Mouse (Mus musculus) left cerebral cortex, adult 11 months (tissue): Measurements from ENCODE around the gene Ppp3ca.

Experiments
- DNase-seq: peaks from one replicate; pipeline ENCODE4 v3.0.0; 2022; ENCODE audit warnings: low spot score

The Ppp3ca gene

GRCm38 (mm10) chr3:136765569-136765968, 95.6 kb downstream of the Ppp3ca start:
- DNase-seq, result no peak

- no peak for DNase-seq
Measured at GRCm38 (mm10) chr3:136768775-136769485, 99.0 kb downstream of the Ppp3ca start.

- DNase-seq, result no peak
Measured at GRCm38 (mm10) chr3:136769486-136769882, 99.6 kb downstream of the Ppp3ca start.

DNA sequence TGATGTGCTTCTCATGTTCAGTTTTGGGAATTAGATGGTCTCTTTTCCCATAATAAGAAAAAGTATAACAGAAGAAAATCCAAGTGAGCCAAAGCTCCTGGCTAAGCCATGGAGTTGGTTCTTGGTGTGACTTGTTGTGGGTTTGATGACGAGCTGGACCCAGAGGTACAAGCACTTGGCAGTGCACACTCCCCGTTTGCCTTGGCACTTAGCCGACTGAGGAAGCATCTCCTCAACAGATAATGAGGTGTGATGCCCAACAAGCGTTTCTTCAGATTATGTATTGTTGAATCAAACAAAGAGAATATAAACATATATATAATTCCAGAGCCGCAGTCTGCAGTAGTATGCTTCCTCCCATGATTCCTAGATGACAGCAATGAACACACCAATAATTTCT, 101.8 kb downstream of the Ppp3ca start:
- DNase-seq, result no peak

DNA sequence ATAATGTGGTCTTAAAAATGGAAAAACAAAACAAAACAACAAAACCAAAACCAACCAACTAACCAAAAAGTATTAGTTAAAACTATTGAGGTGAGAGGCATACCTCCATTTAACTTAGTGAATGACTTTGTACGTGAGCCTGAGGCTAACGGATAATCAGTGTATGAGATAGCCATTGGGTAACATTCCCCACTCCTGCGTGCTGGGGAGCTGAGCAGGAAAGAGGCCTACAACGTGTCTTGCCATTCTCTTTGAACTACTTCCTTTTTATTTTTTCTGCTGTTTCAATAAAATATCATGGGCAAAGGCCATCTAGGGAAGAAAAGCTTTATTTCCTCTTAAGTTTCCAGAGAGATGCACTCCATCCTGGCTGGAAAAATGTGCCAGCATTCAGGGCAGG, 103.3 kb downstream of the Ppp3ca start:
- DNase-seq, result no peak

- DNase-seq, result no peak
Measured at GRCm38 (mm10) chr3:136774196-136774595, 104.3 kb downstream of the Ppp3ca start.

DNA sequence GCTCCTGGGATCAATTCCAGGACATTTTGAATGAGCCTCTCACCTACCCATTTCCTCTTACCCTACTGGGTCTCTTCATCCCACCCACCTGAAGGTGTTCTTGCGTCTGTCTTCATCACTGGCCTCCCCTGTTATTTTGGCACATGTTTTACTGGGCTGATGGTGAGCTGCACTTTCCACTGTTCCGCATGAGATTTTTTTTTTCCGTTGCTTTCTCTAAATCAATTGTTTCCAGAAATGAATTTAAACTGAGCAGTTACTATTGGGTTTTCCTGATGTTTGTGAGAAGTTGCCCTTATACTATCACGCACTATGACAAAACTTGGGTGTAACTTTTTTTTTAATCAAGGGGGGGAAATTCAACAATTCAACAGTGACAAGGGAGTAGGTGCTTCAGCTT, 106.6 kb downstream of the Ppp3ca start:
- DNase-seq, result no peak

DNA sequence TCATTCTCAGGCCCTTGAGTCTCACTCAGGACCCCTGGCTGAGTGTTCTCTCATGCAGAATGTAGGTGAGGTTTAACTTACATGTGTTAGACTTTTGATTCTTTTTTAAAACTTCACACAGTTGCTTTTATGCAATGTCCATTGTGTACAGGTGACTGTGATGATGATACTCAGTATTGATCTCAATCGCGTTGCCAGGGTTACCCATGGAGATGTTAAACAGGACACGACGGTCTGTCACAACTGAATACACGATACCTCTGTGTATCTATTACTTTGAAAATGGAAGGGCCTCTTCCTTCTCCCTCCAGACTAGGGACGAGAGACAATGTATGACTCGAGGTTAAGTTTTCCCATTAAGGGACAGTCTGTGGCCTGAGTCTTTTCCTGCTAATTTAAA, 107.5 kb downstream of the Ppp3ca start:
- no peak for DNase-seq

DNA sequence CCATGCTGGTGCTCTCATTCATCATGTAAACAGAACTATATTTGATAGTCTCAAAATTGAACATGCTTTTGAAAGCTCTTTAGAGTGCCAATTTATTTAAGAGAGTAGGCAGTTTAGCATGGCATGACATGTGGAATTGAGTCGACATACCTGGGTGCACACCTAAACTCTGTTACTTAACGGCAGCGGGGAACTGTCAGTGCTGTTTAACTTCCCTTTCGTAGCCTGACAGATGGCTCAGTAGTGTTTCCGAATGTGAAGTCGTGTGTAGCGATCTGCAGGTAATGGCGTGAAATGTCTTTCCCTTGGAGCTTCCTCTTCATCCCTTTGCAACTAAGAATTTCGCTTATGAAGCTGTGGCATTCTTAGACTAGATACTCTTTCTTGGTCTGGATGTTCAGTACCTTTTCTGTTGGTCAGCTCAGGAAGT, 107.9 kb downstream of the Ppp3ca start:
- no peak for DNase-seq

GRCm38 (mm10) chr3:136780321-136780720, 110.4 kb downstream of the Ppp3ca start:
- DNase-seq, result no peak

- no peak for DNase-seq
Measured at GRCm38 (mm10) chr3:136782058-136782457, 112.1 kb downstream of the Ppp3ca start.

DNA sequence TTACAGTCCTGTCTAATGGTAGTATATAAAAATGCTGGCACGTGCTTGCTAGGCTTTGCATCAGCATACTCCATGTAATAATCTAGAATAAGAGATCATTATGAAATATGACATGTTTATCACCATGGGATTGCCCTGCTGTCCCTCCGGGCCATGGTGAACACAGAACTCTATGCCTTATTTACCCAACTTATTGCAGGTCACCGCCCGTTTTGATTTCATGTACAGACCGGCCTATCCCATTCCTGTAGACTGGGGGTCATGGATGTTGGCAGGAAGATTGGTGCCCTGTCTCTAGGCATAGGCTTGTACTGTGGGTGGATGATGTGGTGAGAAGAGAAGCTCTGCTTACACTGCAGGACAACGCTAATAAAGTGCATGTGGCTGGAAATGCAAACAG, 115.8 kb downstream of the Ppp3ca start:
- DNase-seq, result no peak

- no peak for DNase-seq
Measured at GRCm38 (mm10) chr3:136790261-136790871, 120.4 kb downstream of the Ppp3ca start.

- no peak for DNase-seq
Measured at GRCm38 (mm10) chr3:136791404-136791803, 121.5 kb downstream of the Ppp3ca start.

DNA sequence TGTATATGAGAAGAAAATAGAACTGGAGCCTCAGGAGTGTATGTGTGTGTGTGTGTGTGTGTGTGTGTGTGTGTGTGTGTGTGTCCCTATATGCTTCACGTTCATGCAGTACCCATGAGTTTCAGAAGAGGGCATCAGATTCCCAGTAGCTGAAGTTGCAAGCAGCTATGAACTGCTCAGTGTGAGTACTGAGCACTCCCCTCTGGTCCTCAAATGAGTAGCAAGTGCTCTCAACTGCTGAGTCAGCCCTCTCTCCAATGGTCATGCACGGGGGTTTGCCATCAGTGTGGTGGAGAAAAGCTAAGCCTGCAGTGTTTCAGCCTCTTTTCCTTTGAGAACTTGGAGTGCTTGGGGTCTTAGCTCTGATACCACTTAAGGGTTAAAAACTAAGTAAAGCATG, 122.0 kb downstream of the Ppp3ca start:
- DNase-seq, result no peak

DNA sequence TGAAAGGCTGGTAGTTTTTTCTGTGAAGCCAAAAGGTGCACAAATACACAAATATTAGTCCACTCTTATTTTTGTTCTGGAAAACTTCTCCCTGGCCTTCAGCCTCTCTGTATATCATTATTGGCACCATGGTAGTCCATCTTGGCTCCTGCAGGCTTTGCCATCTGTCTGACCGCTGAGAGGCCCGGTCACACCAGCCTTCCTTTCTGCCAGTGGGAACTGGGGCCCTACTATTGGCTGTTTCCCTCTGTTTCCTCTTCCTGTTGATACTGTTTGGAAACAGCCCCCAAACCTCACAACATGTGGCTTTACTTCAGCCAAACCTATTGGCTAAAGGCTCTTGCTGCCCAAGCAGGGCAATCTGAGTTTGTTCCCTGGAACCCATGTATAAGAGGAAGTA, 123.5 kb downstream of the Ppp3ca start:
- no peak for DNase-seq

- DNase-seq, result no peak
Measured at GRCm38 (mm10) chr3:136794426-136795217, 124.7 kb downstream of the Ppp3ca start.

GRCm38 (mm10) chr3:136798896-136799295, 129.0 kb downstream of the Ppp3ca start:
- no peak for DNase-seq

GRCm38 (mm10) chr3:136802595-136802994, 132.7 kb downstream of the Ppp3ca start:
- DNase-seq, result no peak

GRCm38 (mm10) chr3:136805897-136806296, 136.0 kb downstream of the Ppp3ca start:
- no peak for DNase-seq

DNA sequence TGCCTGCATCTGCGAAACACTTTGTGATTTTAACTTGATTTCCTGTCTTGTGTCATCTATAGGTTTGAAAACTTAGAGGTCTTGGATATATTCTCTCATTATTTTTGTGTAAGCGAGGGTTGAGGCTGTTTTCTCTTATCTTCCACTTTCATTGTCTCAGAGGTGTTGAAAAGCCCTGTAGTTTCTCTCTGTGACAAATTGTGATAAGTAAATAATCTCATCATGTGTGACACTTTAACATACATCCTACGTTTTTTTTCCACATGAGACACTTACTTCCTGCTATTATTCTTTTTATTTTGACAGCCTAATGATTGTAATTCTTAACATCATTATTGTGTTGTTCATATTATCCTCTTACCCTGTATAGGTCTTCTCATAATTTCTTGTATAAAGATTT, 140.3 kb downstream of the Ppp3ca start:
- DNase-seq, result no peak

- DNase-seq, result no peak
Measured at GRCm38 (mm10) chr3:136812162-136812561, 142.2 kb downstream of the Ppp3ca start.

DNA sequence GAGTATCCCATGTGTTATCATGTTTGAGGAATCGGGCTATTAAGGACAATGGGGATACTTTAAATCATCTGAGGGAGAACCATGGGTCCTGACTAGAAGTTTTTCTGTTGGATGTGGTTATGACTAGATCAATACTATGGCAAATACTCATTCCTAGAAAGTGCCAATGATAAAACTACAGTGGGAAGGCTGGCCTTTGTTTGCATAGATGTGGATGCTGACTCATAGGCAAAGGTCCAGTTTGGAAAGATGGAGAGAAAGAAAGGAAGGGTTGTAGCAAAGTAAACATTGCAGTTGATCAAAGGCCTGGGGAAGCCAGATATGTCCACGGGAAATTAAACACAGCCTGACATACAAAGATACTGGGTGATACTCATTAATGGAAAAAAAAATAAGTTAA, 142.9 kb downstream of the Ppp3ca start:
- no peak for DNase-seq
